Mouse (Mus musculus) kidney, postnatal 0 days (tissue): ENCODE results near the gene Magea5. TPM values are rescaled to one million over a fixed set of nuclear protein-coding genes. Genes with fewer than 3 reads are reported as not detected.
"Not testable (repeated sequence)": the region's sequence is repeated elsewhere in the genome, so short reads cannot be mapped to it uniquely, and the experiment has no call there.

Experiments used
- ATAC-seq: fragments of 200-750 bp; cut with Nextera tagmentation; replicated peaks from 2 replicates; pipeline ENCODE4 v1.8.0; 2017; ENCODE audit warnings: low read depth, moderate number of reproducible peaks, moderate TSS enrichment, moderate library complexity; ENCODE audit not compliant: low FRiP score
- DNase-seq: peaks from one replicate; pipeline ENCODE4 v3.0.0-alpha.2; 2016; ENCODE audit warnings: low spot score
- H3K27ac ChIP-seq: fragments of 300-500 bp; sonication (generic); 2 replicates; pipeline ENCODE4 v1.5.1; 2014; ENCODE audit warnings: mild to moderate bottlenecking
- H3K27me3 ChIP-seq: fragments of 300-500 bp; sonication (generic); 2 replicates; pipeline ENCODE4 v1.6.1; 2014; ENCODE audit warnings: low read length, mixed read lengths; ENCODE audit not compliant: insufficient read depth
- H3K36me3 ChIP-seq: fragments of 300-500 bp; sonication (generic); 2 replicates; pipeline ENCODE4 v1.6.1; 2014; ENCODE audit warnings: low read length, mixed read lengths; ENCODE audit not compliant: insufficient read depth
- H3K4me1 ChIP-seq: fragments of 300-500 bp; sonication (generic); replicated peaks from 2 replicates; pipeline ENCODE4 v1.6.1; 2014; ENCODE audit warnings: antibody characterized with exemption, low read length, mixed read lengths; ENCODE audit not compliant: insufficient read depth
- H3K4me2 ChIP-seq: fragments of 300-500 bp; sonication (generic); 2 replicates; pipeline ENCODE4 v1.6.1; 2014; ENCODE audit warnings: mild to moderate bottlenecking, low read length, moderate library complexity, mixed read lengths
- H3K4me3 ChIP-seq: fragments of 300-500 bp; sonication (generic); replicated peaks from 2 replicates; pipeline ENCODE4 v1.5.1; 2014; ENCODE audit warnings: low read depth, low read length
- H3K9ac ChIP-seq: fragments of 300-500 bp; sonication (generic); 2 replicates; pipeline ENCODE4 v1.6.1; 2014; ENCODE audit warnings: low read depth, low read length
- H3K9me3 ChIP-seq: fragments of 300-500 bp; sonication (generic); replicated peaks from 2 replicates; pipeline ENCODE4 v1.6.1; 2016; ENCODE audit warnings: low read length, inconsistent platforms, mixed read lengths
- CTCF ChIP-seq: IDR thresholded peaks from 2 replicates; pipeline ENCODE4 v1.5.1; 2016; ENCODE audit warnings: antibody characterized with exemption, low read depth, mild to moderate bottlenecking, moderate library complexity
- WGBS: fragments of 180-500 bp; shearing (Covaris S2); extraction: QIAGEN DNeasy Blood & Tissue Kit; methylation state at CpG from one replicate; pipeline ENCODE4 v1.1.7; 2014; 5-methylcytosine and 5-hydroxymethylcytosine counted together
- polyA plus RNA-seq: library from polyadenylated mRNA; unstranded; fragments of >200 nt; fragmentation: Nextera tagmentation; extraction: Ambion mirVana; gene quantifications from 2 replicates; pipeline ENCODE4 v1.2.1, GENCODE M21; 2015

Magea5 gene
- polyA plus RNA-seq, result not detected in 2 replicates

DNA sequence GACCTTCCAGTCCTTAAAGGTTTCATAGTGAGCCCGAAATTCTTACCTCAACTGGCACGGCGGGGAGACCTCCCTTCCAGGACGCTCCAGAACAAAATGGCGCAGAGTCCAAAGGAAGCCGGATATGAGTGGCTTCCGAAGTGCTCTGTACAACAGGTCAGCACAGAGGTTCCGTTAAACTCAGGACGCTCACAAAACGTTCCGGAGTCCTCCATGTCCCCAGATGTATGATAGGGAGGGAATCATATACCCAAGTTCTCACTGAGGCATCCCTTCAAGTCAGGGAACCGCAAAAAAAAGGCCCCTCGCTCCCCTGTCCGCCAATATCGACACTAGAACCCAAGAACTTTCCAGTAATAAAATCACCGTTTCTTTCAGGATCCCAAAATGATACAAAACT lies at the start of gene Magea5:
TSS of gene Magea5 (minus strand) at position 101 of the 400 bp plus-strand sequence.
- H3K9ac ChIP-seq, ATAC-seq: not testable (repeated sequence)
- 89% methylated on average over 13 of the region's 16 CpGs for WGBS

GRCm38 (mm10) chrX:155098024-155098423 lies 35.1 kb upstream of the Magea5 start:
- Histone ChIP-seq H3K4me1 (no peaks in the 10 kb centered on the region), H3K9ac (no peak overlapping the region), H3K9me3 (no peaks in the 10 kb centered on the region), H3K36me3 (no peaks in the 10 kb centered on the region), H3K27me3 (no peaks in the 10 kb centered on the region), H3K4me2 (no peak overlapping the region), H3K4me3 (no peak overlapping the region), H3K27ac (no peak overlapping the region)
- DNase-seq, result peak; percentile 38
- TF ChIP-seq CTCF, result peak; percentile 65
- ATAC-seq, result no peak

More for the DNA sequence above, at the start of gene Magea5:
- not testable (repeated sequence) for DNase-seq, H3K4me3 ChIP-seq, H3K27ac ChIP-seq, H3K4me1 ChIP-seq, H3K27me3 ChIP-seq, H3K36me3 ChIP-seq, H3K9me3 ChIP-seq, H3K4me2 ChIP-seq

GRCm38 (mm10) chrX:155093566-155093965 lies 30.6 kb upstream of the Magea5 start, which contains the start of gene Magea2:
TSS of gene Magea2 (minus strand) at chrX:155093666.
- not testable (repeated sequence) for H3K4me1 ChIP-seq, H3K9ac ChIP-seq, ATAC-seq, H3K36me3 ChIP-seq, DNase-seq, H3K4me2 ChIP-seq, H3K9me3 ChIP-seq, H3K27me3 ChIP-seq, H3K4me3 ChIP-seq, H3K27ac ChIP-seq
- 90% methylated on average over 3 of the region's 4 CpGs for WGBS

DNA sequence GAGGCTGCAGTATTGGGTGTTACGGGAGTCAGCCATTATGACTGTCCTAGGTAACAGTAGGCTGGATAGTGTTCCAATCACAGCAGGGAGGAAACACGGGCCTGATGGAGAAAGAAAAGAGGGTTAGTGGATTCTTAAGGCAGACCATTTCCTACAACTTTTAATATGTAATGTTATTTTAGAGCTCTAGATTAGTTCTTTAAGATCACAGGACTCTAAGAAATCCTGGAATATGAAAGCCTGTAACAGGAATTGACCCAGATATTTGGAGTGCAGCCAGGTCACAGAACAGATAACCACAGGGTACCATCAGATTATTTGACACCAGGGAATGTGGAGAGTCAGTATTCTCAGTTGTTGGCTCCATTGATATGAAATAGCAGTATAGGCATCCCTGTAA lies 26.7 kb upstream of the Magea5 start, which contains the start of gene Magea1:
TSS of gene Magea1 (minus strand) at position 101 of the 400 bp plus-strand sequence.
- not testable (repeated sequence) for H3K36me3 ChIP-seq, H3K4me1 ChIP-seq, H3K9ac ChIP-seq, ATAC-seq, H3K4me3 ChIP-seq, H3K27me3 ChIP-seq, DNase-seq, H3K9me3 ChIP-seq, H3K4me2 ChIP-seq, H3K27ac ChIP-seq
- 80% methylated on average over 1 of the region's 2 CpGs for WGBS

Other genes with a start within 250 kb of the Magea5 start
- not detected in 2 replicates for gene Cldn34b1, start 172.9 kb downstream of the Magea5 start, polyA plus RNA-seq
- not detected in 2 replicates for gene Magea6, start 127.2 kb downstream of the Magea5 start, polyA plus RNA-seq
- not detected in 2 replicates for gene Magea3, start 113.6 kb downstream of the Magea5 start, polyA plus RNA-seq
- not detected in 2 replicates for gene Magea8, start 67.3 kb downstream of the Magea5 start, polyA plus RNA-seq
- not detected in 2 replicates for gene Magea1, start 26.6 kb upstream of the Magea5 start, polyA plus RNA-seq
- not detected in 2 replicates for gene Magea2, start 30.5 kb upstream of the Magea5 start, polyA plus RNA-seq
- 0.17 TPM in 1 of 2 replicates, not detected in the other for gene Cldn34b2, start 65.3 kb upstream of the Magea5 start, polyA plus RNA-seq
- gene Sat1, start 153.3 kb upstream of the Magea5 start, polyA plus RNA-seq, result 510 and 558 TPM in 2 replicates
- 63.9 and 66.5 TPM in 2 replicates for gene Acot9, start 199.3 kb upstream of the Magea5 start, polyA plus RNA-seq